Mouse (Mus musculus): Measurements from ENCODE around the gene Ndufa3.

Ndufa3 gene

GRCm38 (mm10) chr7:3609082-3609481 lies 8.1 kb upstream of the Ndufa3 start:
- DNase-seq (ENCODE audit: extremely low read depth, insufficient read length, low spot score), result no peak

- no peak for DNase-seq (ENCODE audit: extremely low read depth, insufficient read length, low spot score)
Observed at GRCm38 (mm10) chr7:3610437-3610836, 6.7 kb upstream of the Ndufa3 start.

- DNase-seq (ENCODE audit: extremely low read depth, insufficient read length, low spot score), result no peak
Observed at GRCm38 (mm10) chr7:3611006-3611405, 6.2 kb upstream of the Ndufa3 start.

- no peak for DNase-seq (ENCODE audit: extremely low read depth, insufficient read length, low spot score)
Observed at GRCm38 (mm10) chr7:3614021-3614420, 3.2 kb upstream of the Ndufa3 start.

GRCm38 (mm10) chr7:3616057-3616388 lies 1.1 kb upstream of the Ndufa3 start, which contains the start of gene Oscar:
Gene Oscar, minus strand, starts transcription at chr7:3616157.
- DNase-seq (ENCODE audit: extremely low read depth, insufficient read length, low spot score), result no peak

GRCm38 (mm10) chr7:3616389-3617241 lies 558 bp upstream of the Ndufa3 start:
- DNase-seq (ENCODE audit: extremely low read depth, insufficient read length, low spot score), result no peak

GRCm38 (mm10) chr7:3629030-3629429 lies 11.9 kb downstream of the Ndufa3 start:
- DNase-seq (ENCODE audit: extremely low read depth, insufficient read length, low spot score), result no peak

GRCm38 (mm10) chr7:3629543-3630477 lies 12.6 kb downstream of the Ndufa3 start, which contains the start of the genes Tfpt and Prpf31:
Gene Tfpt, minus strand, starts transcription at chr7:3629929.
Gene Prpf31, plus strand, starts transcription at chr7:3629985.
- peak; percentile 89 for DNase-seq (ENCODE audit: extremely low read depth, insufficient read length, low spot score)

GRCm38 (mm10) chr7:3630478-3630815 lies 13.3 kb downstream of the Ndufa3 start:
- no peak for DNase-seq (ENCODE audit: extremely low read depth, insufficient read length, low spot score)

GRCm38 (mm10) chr7:3643412-3643811 lies 26.2 kb downstream of the Ndufa3 start:
- no peak for DNase-seq (ENCODE audit: extremely low read depth, insufficient read length, low spot score)

- DNase-seq (ENCODE audit: extremely low read depth, insufficient read length, low spot score), result no peak
Observed at GRCm38 (mm10) chr7:3643843-3644242, 26.7 kb downstream of the Ndufa3 start.

GRCm38 (mm10) chr7:3644348-3644671 lies 27.1 kb downstream of the Ndufa3 start:
- no peak for DNase-seq (ENCODE audit: extremely low read depth, insufficient read length, low spot score)

GRCm38 (mm10) chr7:3644672-3645487 lies 27.7 kb downstream of the Ndufa3 start, which contains the start of gene Cnot3:
Gene Cnot3, plus strand, starts transcription at chr7:3645268.
- DNase-seq (ENCODE audit: extremely low read depth, insufficient read length, low spot score), result peak; percentile 95

- DNase-seq (ENCODE audit: extremely low read depth, insufficient read length, low spot score), result no peak
Observed at GRCm38 (mm10) chr7:3645488-3646025, 28.4 kb downstream of the Ndufa3 start.

GRCm38 (mm10) chr7:3646188-3646587 lies 29.0 kb downstream of the Ndufa3 start:
- DNase-seq (ENCODE audit: extremely low read depth, insufficient read length, low spot score), result no peak

GRCm38 (mm10) chr7:3646641-3647040 lies 29.5 kb downstream of the Ndufa3 start:
- no peak for DNase-seq (ENCODE audit: extremely low read depth, insufficient read length, low spot score)

GRCm38 (mm10) chr7:3656966-3657365 lies 39.8 kb downstream of the Ndufa3 start:
- DNase-seq (ENCODE audit: extremely low read depth, insufficient read length, low spot score), result no peak

GRCm38 (mm10) chr7:3658578-3658977 lies 41.4 kb downstream of the Ndufa3 start:
- DNase-seq (ENCODE audit: extremely low read depth, insufficient read length, low spot score), result no peak

- peak; percentile 26 for DNase-seq (ENCODE audit: extremely low read depth, insufficient read length, low spot score)
Observed at GRCm38 (mm10) chr7:3664524-3665214, 47.5 kb downstream of the Ndufa3 start.
